Mouse (Mus musculus) forebrain, embryonic 15.5 days (tissue): ENCODE results near the gene Tns3. TPM values are rescaled to one million over a fixed set of nuclear protein-coding genes. Genes with fewer than 3 reads are reported as not detected.

Experiments
- ATAC-seq: fragments of 200-750 bp; cut with Nextera tagmentation; replicated peaks from 2 replicates; pipeline ENCODE4 v1.8.0; 2017; ENCODE audit warnings: mild to moderate bottlenecking, moderate TSS enrichment, moderate library complexity
- H3K27ac ChIP-seq: fragments of 300-500 bp; sonication (generic); replicated peaks from 2 replicates; pipeline ENCODE4 v1.5.1; 2015; ENCODE audit warnings: mild to moderate bottlenecking, inconsistent platforms
- H3K27me3 ChIP-seq: fragments of 300-500 bp; sonication (generic); 2 replicates; pipeline ENCODE4 v1.6.1; 2015; ENCODE audit warnings: inconsistent platforms
- H3K36me3 ChIP-seq: fragments of 300-500 bp; sonication (generic); 2 replicates; pipeline ENCODE4 v1.6.1; 2015; ENCODE audit warnings: mild to moderate bottlenecking, inconsistent platforms
- H3K4me1 ChIP-seq: fragments of 300-500 bp; sonication (generic); 2 replicates; pipeline ENCODE4 v1.6.1; 2015; ENCODE audit warnings: inconsistent platforms
- H3K4me2 ChIP-seq: fragments of 300-500 bp; sonication (generic); replicated peaks from 2 replicates; pipeline ENCODE4 v1.6.1; 2015; ENCODE audit warnings: mild to moderate bottlenecking, inconsistent platforms
- H3K4me3 ChIP-seq: fragments of 300-500 bp; sonication (generic); 2 replicates; pipeline ENCODE4 v1.5.1; 2015; ENCODE audit warnings: mild to moderate bottlenecking, inconsistent platforms
- H3K9ac ChIP-seq: fragments of 300-500 bp; sonication (generic); replicated peaks from 2 replicates; pipeline ENCODE4 v1.6.1; 2015; ENCODE audit warnings: mild to moderate bottlenecking, inconsistent platforms
- H3K9me3 ChIP-seq: fragments of 300-500 bp; sonication (generic); 2 replicates; pipeline ENCODE4 v1.6.1; 2016; ENCODE audit warnings: inconsistent platforms
- WGBS: fragments of 180-500 bp; shearing (Covaris S2); methylation state at CpG from one replicate; pipeline ENCODE4 v1.1.7; 2015; ENCODE audit warnings: mixed read lengths; 5-methylcytosine and 5-hydroxymethylcytosine counted together
- polyA plus RNA-seq: library from polyadenylated mRNA; unstranded; fragments of >200 nt; fragmentation: Nextera tagmentation; extraction: Ambion mirVana; gene quantifications from 2 replicates; pipeline ENCODE4 v1.2.1, GENCODE M21; 2015

Tns3 gene
- polyA plus RNA-seq, 1 experiment from 2014 or later = 8.0 TPM

GRCm38 (mm10) chr11:8525463-8526145 is 138.7 kb downstream of the Tns3 start:
- no peak overlapping the region for H3K4me2 ChIP-seq
- no peak overlapping the region for H3K9ac ChIP-seq
- no peak for ATAC-seq
- H3K27ac ChIP-seq = no peak overlapping the region
- no peaks in the 10 kb centered on the region for H3K27me3 ChIP-seq
- peaks cover 14% of the 10 kb centered on the region for H3K4me1 ChIP-seq
- no peak overlapping the region for H3K4me3 ChIP-seq
- 65% methylated on average over 9 of the region's 9 CpGs for whole genome bisulfite sequencing
- no peaks in the 10 kb centered on the region for H3K36me3 ChIP-seq
- no peaks in the 10 kb centered on the region for H3K9me3 ChIP-seq

GRCm38 (mm10) chr11:8523344-8524126 is 140.8 kb downstream of the Tns3 start:
- peaks cover 14% of the 10 kb centered on the region for H3K4me1 ChIP-seq
- no peak overlapping the region for H3K9ac ChIP-seq
- H3K9me3 ChIP-seq = no peaks in the 10 kb centered on the region
- H3K4me2 ChIP-seq = 0 out of 2 replicates have a peak overlapping the region, but pooled peaks have one; percentile 9
- peak overlapping the region; percentile 49 for H3K27ac ChIP-seq
- no peaks in the 10 kb centered on the region for H3K27me3 ChIP-seq
- 34% methylated on average over 10 of the region's 10 CpGs for WGBS
- H3K36me3 ChIP-seq = no peaks in the 10 kb centered on the region
- peak; percentile 81 for ATAC-seq
- no peak overlapping the region for H3K4me3 ChIP-seq

GRCm38 (mm10) chr11:8513359-8514253 is 150.7 kb downstream of the Tns3 start:
- 19% methylated on average over 7 of the region's 7 CpGs for WGBS
- Histone ChIP-seq H3K4me1 (peaks cover 19% of the 10 kb centered on the region), H3K9ac (no peak overlapping the region), H3K4me3 (no peak overlapping the region), H3K4me2 (no peak overlapping the region), H3K27ac (peak overlapping the region; percentile 33), H3K27me3 (no peaks in the 10 kb centered on the region), H3K36me3 (no peaks in the 10 kb centered on the region), H3K9me3 (no peaks in the 10 kb centered on the region)
- peak; percentile 87 for ATAC-seq

- no peak overlapping the region for H3K27ac ChIP-seq
- H3K4me1 ChIP-seq = peaks cover 19% of the 10 kb centered on the region
- H3K9ac ChIP-seq = no peak overlapping the region
- no peaks in the 10 kb centered on the region for H3K27me3 ChIP-seq
- WGBS = 61% methylated on average over 2 of the region's 2 CpGs
- H3K9me3 ChIP-seq = no peaks in the 10 kb centered on the region
- H3K36me3 ChIP-seq = no peaks in the 10 kb centered on the region
- no peak overlapping the region for H3K4me3 ChIP-seq
- no peak for ATAC-seq
- H3K4me2 ChIP-seq = no peak overlapping the region
Observed at GRCm38 (mm10) chr11:8510294-8510693, 154.0 kb downstream of the Tns3 start.

- Histone ChIP-seq H3K9ac (no peak overlapping the region), H3K4me1 (peaks cover 19% of the 10 kb centered on the region), H3K4me2 (no peak overlapping the region), H3K4me3 (no peak overlapping the region), H3K27me3 (no peaks in the 10 kb centered on the region), H3K9me3 (no peaks in the 10 kb centered on the region), H3K36me3 (no peaks in the 10 kb centered on the region), H3K27ac (no peak overlapping the region)
- 86% methylated on average over 7 of the region's 7 CpGs for WGBS
- ATAC-seq = no peak
Observed at GRCm38 (mm10) chr11:8509614-8510013, 154.7 kb downstream of the Tns3 start.

- 47% methylated on average over 11 of the region's 11 CpGs for WGBS
- H3K4me3 ChIP-seq = no peak overlapping the region
- H3K36me3 ChIP-seq = no peaks in the 10 kb centered on the region
- no peaks in the 10 kb centered on the region for H3K27me3 ChIP-seq
- H3K4me1 ChIP-seq = no peaks in the 10 kb centered on the region
- H3K9ac ChIP-seq = no peak overlapping the region
- no peaks in the 10 kb centered on the region for H3K9me3 ChIP-seq
- no peak for ATAC-seq
- no peak overlapping the region for H3K27ac ChIP-seq
- no peak overlapping the region for H3K4me2 ChIP-seq
Observed at GRCm38 (mm10) chr11:8503735-8504134, 160.6 kb downstream of the Tns3 start.

- WGBS = 92% methylated on average over 6 of the region's 6 CpGs
- H3K4me3 ChIP-seq = no peak overlapping the region
Observed at GRCm38 (mm10) chr11:8500855-8501254, 163.5 kb downstream of the Tns3 start.

GRCm38 (mm10) chr11:8497136-8497535 is 167.2 kb downstream of the Tns3 start:
- Histone ChIP-seq H3K27me3 (no peaks in the 10 kb centered on the region), H3K9me3 (no peaks in the 10 kb centered on the region), H3K4me2 (no peak overlapping the region), H3K36me3 (no peaks in the 10 kb centered on the region), H3K4me1 (peaks cover 15% of the 10 kb centered on the region; the same call in 1 of the 2 replicates), H3K27ac (no peak overlapping the region), H3K9ac (no peak overlapping the region), H3K4me3 (no peak overlapping the region)
- no peak for ATAC-seq
- 84% methylated on average over 6 of the region's 6 CpGs for WGBS

More at GRCm38 (mm10) chr11:8500855-8501254, 163.5 kb downstream of the Tns3 start:
- Histone ChIP-seq H3K9ac (no peak overlapping the region), H3K36me3 (no peaks in the 10 kb centered on the region), H3K27me3 (no peaks in the 10 kb centered on the region), H3K4me2 (no peak overlapping the region), H3K9me3 (no peaks in the 10 kb centered on the region), H3K4me1 (peaks cover 6% of the 10 kb centered on the region; the same call in 1 of the 2 replicates), H3K27ac (no peak overlapping the region)
- ATAC-seq = no peak

- Histone ChIP-seq H3K4me2 (no peak overlapping the region), H3K4me1 (peaks cover 15% of the 10 kb centered on the region; the same call in 1 of the 2 replicates), H3K9me3 (no peaks in the 10 kb centered on the region), H3K36me3 (no peaks in the 10 kb centered on the region), H3K4me3 (no peak overlapping the region), H3K9ac (no peak overlapping the region), H3K27ac (no peak overlapping the region), H3K27me3 (no peaks in the 10 kb centered on the region)
- 66% methylated on average over 5 of the region's 5 CpGs for WGBS
- no peak for ATAC-seq
Observed at GRCm38 (mm10) chr11:8496686-8497085, 167.6 kb downstream of the Tns3 start.

GRCm38 (mm10) chr11:8495801-8496200 is 168.5 kb downstream of the Tns3 start:
- H3K27me3 ChIP-seq = no peaks in the 10 kb centered on the region
- ATAC-seq = 0 out of 2 replicates have a peak, but pooled peaks have one; percentile 21
- H3K27ac ChIP-seq = no peak overlapping the region
- 79% methylated on average over 7 of the region's 7 CpGs for WGBS
- H3K4me2 ChIP-seq = no peak overlapping the region
- H3K4me1 ChIP-seq = peaks cover 15% of the 10 kb centered on the region; the same call in 1 of the 2 replicates
- no peak overlapping the region for H3K9ac ChIP-seq
- H3K4me3 ChIP-seq = no peak overlapping the region
- H3K9me3 ChIP-seq = no peaks in the 10 kb centered on the region
- H3K36me3 ChIP-seq = no peaks in the 10 kb centered on the region

GRCm38 (mm10) chr11:8495036-8495435 is 169.3 kb downstream of the Tns3 start:
- Histone ChIP-seq H3K4me2 (no peak overlapping the region), H3K36me3 (no peaks in the 10 kb centered on the region)
- 88% methylated on average over 8 of the region's 8 CpGs for WGBS

More at GRCm38 (mm10) chr11:8495036-8495435, 169.3 kb downstream of the Tns3 start:
- Histone ChIP-seq H3K9me3 (no peaks in the 10 kb centered on the region), H3K27me3 (no peaks in the 10 kb centered on the region), H3K4me3 (no peak overlapping the region), H3K9ac (no peak overlapping the region), H3K27ac (no peak overlapping the region), H3K4me1 (peaks cover 15% of the 10 kb centered on the region; the same call in 1 of the 2 replicates)
- no peak for ATAC-seq
